Mouse (Mus musculus) midbrain, embryonic 12.5 days (tissue): Measurements from ENCODE around the gene Selenbp1. TPM values are rescaled to one million over a fixed set of nuclear protein-coding genes. Genes with fewer than 3 reads are reported as not detected.
"Not testable (repeated sequence)": the region's sequence is repeated elsewhere in the genome, so short reads cannot be mapped to it uniquely, and the experiment has no call there.

Experiments used
- ATAC-seq: fragments of 200-750 bp; cut with Nextera tagmentation; 2 replicates; pipeline ENCODE4 v1.8.0; 2017; ENCODE audit warnings: low read depth, moderate TSS enrichment, moderate library complexity; ENCODE audit not compliant: low FRiP score
- H3K27ac ChIP-seq: fragments of 300-500 bp; sonication (generic); replicated peaks from 2 replicates; pipeline ENCODE4 v1.5.1; 2016; ENCODE audit warnings: mild to moderate bottlenecking
- H3K27me3 ChIP-seq: fragments of 300-500 bp; sonication (generic); 2 replicates; pipeline ENCODE4 v1.6.1; 2016; ENCODE audit warnings: mild to moderate bottlenecking
- H3K36me3 ChIP-seq: fragments of 300-500 bp; sonication (generic); 2 replicates; pipeline ENCODE4 v1.6.1; 2016
- H3K4me1 ChIP-seq: fragments of 300-500 bp; sonication (generic); 2 replicates; pipeline ENCODE4 v1.6.1; 2016
- H3K4me2 ChIP-seq: fragments of 300-500 bp; sonication (generic); replicated peaks from 2 replicates; pipeline ENCODE4 v1.6.1; 2016; ENCODE audit warnings: mild to moderate bottlenecking, moderate library complexity
- H3K4me3 ChIP-seq: fragments of 300-500 bp; sonication (generic); 2 replicates; pipeline ENCODE4 v1.5.1; 2016; ENCODE audit warnings: mild to moderate bottlenecking
- H3K9ac ChIP-seq: fragments of 300-500 bp; sonication (generic); replicated peaks from 2 replicates; pipeline ENCODE4 v1.6.1; 2016; ENCODE audit warnings: mild to moderate bottlenecking, moderate library complexity
- H3K9me3 ChIP-seq: fragments of 300-500 bp; sonication (generic); 2 replicates; pipeline ENCODE4 v1.6.1; 2016; ENCODE audit warnings: mild to moderate bottlenecking
- WGBS: fragments of 180-500 bp; shearing (Covaris S2); methylation state at CpG from one replicate; pipeline ENCODE4 v1.1.7; 2016; 5-methylcytosine and 5-hydroxymethylcytosine counted together
- polyA plus RNA-seq: library from polyadenylated mRNA; unstranded; fragments of >200 nt; fragmentation: Nextera tagmentation; extraction: Ambion mirVana; gene quantifications from 2 replicates; pipeline ENCODE4 v1.2.1, GENCODE M21; 2016

Selenbp1 gene
- 4.4 and 4.6 TPM in 2 replicates for polyA plus RNA-seq

DNA sequence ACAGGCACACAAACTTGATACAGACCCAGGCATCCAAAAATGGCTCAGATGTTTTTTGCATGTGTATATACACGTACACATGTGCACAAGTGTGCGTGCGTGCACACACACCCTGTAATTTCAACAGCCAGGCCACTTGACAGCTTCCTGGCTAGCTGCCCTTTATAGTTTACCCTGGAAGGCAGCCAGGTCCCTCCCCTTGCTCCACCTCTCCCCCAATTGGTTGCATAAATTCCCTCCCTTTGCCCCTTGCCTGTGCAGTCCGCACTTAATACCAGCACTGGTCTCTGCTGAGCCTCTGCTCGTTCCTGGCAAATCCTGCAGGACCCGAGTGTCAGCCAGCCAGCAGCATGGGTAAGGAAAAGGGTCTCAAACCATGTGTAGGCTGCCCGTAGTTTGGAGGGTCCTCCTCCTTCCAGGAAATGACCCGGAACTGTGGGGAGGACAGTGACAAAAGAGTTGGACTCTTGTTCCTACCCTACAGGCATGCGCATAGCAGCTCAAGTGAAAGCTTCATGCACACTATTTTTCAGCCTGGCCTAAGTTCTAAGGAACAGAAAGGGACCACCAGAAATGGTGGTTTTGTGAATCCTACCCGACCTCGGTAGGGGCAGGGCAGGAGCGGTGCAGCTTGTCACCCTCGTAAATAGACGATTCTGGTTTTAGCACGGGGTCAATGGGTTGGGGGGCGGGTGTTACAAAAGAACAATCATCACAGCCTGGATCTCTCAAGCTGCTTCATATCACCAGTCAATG lies at the start of gene Selenbp1:
Gene Selenbp1 (plus strand): TSS at position 248 of the 756 bp plus-strand sequence.
- WGBS: 42% methylated on average over 16 of the region's 16 CpGs
- ATAC-seq: peak; percentile 84
- Histone ChIP-seq H3K9me3 (no peaks in the 10 kb centered on the region), H3K4me1 (peaks cover 11% of the 10 kb centered on the region), H3K27ac (no peak within 1 kb of the TSS), H3K4me2 (peak within 1 kb of the TSS; percentile 37), H3K27me3 (no peaks in the 10 kb centered on the region), H3K36me3 (no peaks in the 10 kb centered on the region), H3K4me3 (no peak within 1 kb of the TSS), H3K9ac (no peak within 1 kb of the TSS)

DNA sequence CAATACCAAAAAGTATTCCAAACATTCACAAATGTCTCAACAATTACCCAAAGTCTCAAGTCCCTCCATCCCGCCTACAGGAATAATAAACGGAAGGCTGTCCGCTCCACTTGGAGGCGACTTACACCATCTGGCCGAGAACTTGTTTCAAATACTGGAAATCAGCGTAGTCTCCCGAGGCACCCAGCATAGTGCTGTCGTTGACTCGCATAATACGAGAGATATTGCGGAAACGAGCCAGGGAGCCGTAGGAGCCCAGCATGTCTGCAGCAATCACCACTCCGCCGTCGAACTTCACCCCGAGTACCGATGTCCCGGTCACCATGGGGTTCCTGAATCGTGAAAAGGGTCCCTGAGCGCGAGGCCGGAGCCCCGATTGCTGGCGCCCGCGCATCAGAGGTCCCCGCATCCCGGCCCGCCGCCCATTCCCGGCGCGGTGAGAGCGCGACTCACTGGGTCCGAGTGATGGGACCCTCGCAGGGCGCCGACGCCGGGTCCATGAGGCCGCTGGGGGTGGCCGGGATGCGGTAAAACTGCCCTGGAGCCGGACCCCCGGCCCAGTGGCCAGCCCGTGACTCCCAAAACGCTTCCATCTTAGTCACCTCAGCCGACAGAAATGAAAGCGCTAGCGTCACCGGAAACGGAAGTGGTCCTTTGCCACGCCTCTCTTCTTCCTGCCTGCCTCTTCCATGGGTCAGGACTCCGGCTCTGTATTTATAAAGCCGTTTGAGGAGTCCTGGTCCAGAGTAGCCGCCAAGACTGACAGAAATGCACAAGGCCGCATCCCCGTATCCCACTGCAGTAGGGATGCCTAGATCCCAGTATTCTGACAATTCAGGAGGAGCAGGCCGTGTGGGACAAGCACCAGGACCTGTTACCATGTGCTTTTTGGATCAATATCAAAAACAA lies 46.3 kb upstream of the Selenbp1 start, which contains the start of gene Psmb4:
Gene Psmb4 (minus strand): TSS at position 646 of the 909 bp plus-strand sequence.
- 0 out of 2 replicates have a peak, but pooled peaks cover 8% of the 10 kb centered on the region for H3K27me3 ChIP-seq
- H3K4me2 ChIP-seq: peak within 1 kb of the TSS; percentile 87
- H3K4me1 ChIP-seq: peaks cover 18% of the 10 kb centered on the region
- peak within 1 kb of the TSS; percentile 68 for H3K4me3 ChIP-seq
- ATAC-seq: peak; percentile 88
- peaks cover 38% of the 10 kb centered on the region for H3K36me3 ChIP-seq
- H3K27ac ChIP-seq: peak within 1 kb of the TSS; percentile 79
- H3K9me3 ChIP-seq: no peaks in the 10 kb centered on the region
- H3K9ac ChIP-seq: peak within 1 kb of the TSS; percentile 81
- 1% methylated on average over 60 of the region's 61 CpGs for WGBS

DNA sequence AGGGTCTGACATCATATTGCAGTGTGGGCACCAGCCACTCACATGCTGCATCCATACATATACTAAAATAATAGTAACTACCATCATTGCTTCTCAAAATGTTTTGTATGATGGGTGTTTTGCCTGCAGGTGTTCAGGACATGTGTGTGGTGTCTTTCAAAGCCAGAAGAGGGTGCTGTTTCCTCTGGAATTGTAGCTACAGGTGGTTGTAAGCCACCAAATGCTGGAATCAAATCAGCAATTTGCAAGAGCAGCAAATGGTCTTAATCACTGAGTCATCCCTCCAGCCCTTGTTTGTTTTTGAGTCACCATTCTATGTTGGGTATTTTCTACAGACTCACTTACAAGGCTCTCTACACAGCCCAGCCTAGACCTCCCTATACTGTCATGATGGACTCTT lies 44.3 kb upstream of the Selenbp1 start:
- Histone ChIP-seq H3K4me2 (no peak overlapping the region), H3K36me3 (peaks cover 18% of the 10 kb centered on the region), H3K4me3 (no peak overlapping the region), H3K4me1 (peaks cover 18% of the 10 kb centered on the region), H3K27ac (no peak overlapping the region), H3K9me3 (no peaks in the 10 kb centered on the region), H3K27me3 (0 out of 2 replicates have a peak, but pooled peaks cover 8% of the 10 kb centered on the region), H3K9ac (no peak overlapping the region)
- ATAC-seq: no peak

DNA sequence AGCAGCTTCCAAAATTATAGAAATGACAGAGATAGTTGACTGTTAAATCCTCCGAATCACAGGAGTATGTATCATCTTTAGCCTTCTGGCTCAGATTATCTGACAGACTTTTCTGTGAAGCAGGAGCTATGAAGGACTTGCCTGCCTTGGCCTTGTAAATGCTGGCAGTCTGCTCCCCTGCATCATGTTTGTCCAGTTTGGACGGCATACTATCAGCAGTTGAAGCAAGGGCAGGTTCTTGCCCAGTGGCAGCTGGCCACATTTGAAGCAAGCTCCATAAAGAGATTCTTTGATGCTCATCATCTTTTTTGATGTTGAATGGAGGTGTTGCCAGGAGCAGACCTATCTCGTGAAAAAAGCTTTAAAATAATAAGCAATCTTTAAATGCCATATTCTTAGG lies 38.8 kb upstream of the Selenbp1 start:
- Histone ChIP-seq H3K9me3 (no peaks in the 10 kb centered on the region), H3K27ac (no peak overlapping the region), H3K4me2 (no peak overlapping the region), H3K9ac (no peak overlapping the region), H3K36me3 (no peaks in the 10 kb centered on the region), H3K4me3 (no peak overlapping the region), H3K4me1 (no peaks in the 10 kb centered on the region), H3K27me3 (0 out of 2 replicates have a peak, but pooled peaks cover 4% of the 10 kb centered on the region)
- WGBS: 77% methylated on average over 3 of the region's 3 CpGs
- no peak for ATAC-seq

DNA sequence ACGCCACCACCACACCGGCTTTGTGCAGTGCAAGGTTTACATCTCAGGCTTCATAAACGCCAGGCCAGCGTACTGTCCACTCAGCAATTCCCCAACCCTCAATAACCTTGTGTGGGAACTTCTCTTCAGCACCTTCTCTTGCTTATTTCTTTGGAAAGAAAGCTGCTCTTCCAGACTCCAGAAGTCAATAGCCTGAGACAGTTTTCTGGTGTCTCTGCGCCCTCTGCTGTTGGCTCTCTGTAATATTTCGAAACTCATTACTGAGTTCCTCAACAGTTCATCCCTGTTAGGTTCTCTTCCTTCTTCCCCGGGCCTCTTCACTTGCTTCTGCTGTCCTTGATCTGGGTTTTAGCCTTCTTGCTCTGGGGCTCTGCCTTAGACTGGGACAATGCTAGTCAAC lies 30.1 kb upstream of the Selenbp1 start:
- Histone ChIP-seq H3K36me3 (no peaks in the 10 kb centered on the region), H3K4me1 (no peaks in the 10 kb centered on the region), H3K4me3 (no peak overlapping the region), H3K27ac (no peak overlapping the region), H3K9ac (no peak overlapping the region), H3K4me2 (no peak overlapping the region), H3K9me3 (no peaks in the 10 kb centered on the region), H3K27me3 (no peaks in the 10 kb centered on the region)
- ATAC-seq: no peak
- 24% methylated on average over 7 of the region's 7 CpGs for WGBS

DNA sequence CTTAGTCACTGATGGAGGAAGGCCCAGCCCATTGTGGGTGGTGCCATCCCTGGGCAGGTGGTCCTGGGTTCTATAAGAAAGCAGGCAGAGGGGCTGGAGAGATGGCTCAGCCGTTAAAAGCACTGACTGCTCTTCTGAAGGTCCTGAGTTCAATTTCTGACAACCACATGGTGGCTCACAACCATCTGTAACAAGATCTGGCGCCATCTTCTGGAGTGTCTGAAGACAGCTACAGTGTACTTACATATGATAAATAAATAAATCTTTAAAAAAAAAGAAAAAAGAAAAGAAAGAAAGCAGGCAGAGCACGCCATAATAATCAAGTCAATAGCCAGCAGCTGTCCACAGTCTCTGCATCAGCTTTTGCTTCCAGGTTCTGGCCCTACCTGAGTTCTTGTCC lies 28.1 kb upstream of the Selenbp1 start:
- H3K4me3 ChIP-seq, H3K4me1 ChIP-seq, H3K9me3 ChIP-seq, ATAC-seq, H3K9ac ChIP-seq, H3K4me2 ChIP-seq, H3K27me3 ChIP-seq, H3K36me3 ChIP-seq, H3K27ac ChIP-seq: not testable (repeated sequence)
- WGBS: 59% methylated on average over 3 of the region's 3 CpGs

DNA sequence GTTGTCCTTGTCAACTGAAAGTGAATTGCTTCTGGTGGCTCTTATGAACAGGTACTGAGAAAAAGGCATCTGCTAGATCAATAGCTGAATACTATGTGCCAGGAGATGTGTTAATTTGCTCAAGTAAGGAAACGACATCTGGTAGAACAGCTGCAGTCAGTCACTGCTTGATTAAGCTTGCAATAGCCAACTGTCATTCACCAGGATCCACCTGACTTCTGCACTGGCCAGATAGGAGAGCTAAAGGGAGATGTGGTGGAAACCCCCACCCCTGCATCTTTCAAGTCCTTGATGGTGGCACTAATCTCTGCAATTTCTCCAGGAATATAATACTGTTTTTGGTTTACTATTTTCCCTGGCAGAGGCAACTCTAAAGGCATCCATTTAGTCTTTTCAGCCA lies 26.4 kb upstream of the Selenbp1 start:
- no peak overlapping the region for H3K4me2 ChIP-seq
- 53% methylated on average over 1 of the region's 1 CpGs for WGBS
- H3K9ac ChIP-seq: no peak overlapping the region
- no peaks in the 10 kb centered on the region for H3K9me3 ChIP-seq
- no peak overlapping the region for H3K27ac ChIP-seq
- no peaks in the 10 kb centered on the region for H3K4me1 ChIP-seq
- no peaks in the 10 kb centered on the region for H3K27me3 ChIP-seq
- H3K36me3 ChIP-seq: no peaks in the 10 kb centered on the region
- H3K4me3 ChIP-seq: no peak overlapping the region
- ATAC-seq: no peak

DNA sequence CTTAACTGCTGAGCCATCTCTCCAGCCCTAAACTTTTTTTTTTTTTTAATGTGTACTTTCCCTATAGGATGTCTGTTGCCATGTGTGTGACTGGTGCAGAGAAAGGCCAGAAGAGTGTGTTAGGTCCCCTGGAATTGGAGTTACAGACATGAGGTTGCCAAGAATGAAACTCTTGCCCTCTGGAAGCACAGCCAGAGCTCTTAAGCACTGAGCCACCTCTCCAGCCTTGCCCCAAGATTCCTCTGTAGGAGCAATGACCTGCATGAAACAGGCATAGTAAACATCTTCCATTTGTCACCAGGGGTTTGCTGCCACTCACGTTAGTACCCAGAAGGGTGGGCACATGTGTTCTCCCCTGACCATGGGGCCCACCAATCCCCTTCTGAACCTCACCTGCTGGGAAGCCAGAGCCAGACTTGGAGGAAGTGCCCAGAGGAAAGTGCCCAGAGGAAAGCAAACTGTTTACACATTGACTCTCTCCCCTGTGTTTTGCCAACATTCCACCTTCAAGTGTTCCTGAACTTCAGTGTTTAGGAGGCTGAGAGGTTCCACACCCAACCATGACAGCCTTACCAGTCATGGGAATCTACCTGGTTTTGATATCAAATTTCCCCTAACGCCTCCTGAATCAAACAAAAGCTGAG lies 21.7 kb upstream of the Selenbp1 start:
- Histone ChIP-seq H3K27me3 (no peaks in the 10 kb centered on the region), H3K36me3 (no peaks in the 10 kb centered on the region), H3K27ac (no peak overlapping the region), H3K9me3 (no peaks in the 10 kb centered on the region), H3K9ac (no peak overlapping the region), H3K4me1 (no peaks in the 10 kb centered on the region), H3K4me2 (no peak overlapping the region), H3K4me3 (no peak overlapping the region)
- 70% methylated on average over 2 of the region's 2 CpGs for WGBS
- no peak for ATAC-seq

DNA sequence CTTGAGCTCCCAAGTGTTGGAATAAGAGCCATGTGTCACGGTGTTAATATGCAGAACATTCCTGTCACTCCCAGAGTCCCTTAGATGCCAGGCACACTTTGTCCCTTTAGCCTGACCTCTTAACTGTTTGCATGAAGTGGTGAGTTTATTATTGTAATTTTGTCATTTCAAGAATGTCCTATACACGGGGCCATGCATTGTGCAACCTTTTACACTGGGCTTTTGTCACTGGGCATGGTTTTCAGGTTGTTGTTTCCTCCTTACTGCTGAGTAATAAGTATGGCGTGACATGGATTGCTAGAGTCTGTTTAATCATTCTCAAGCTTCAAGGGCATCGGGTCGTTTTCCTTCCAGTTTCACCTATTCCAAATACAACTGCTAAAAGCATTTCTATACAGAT lies 19.1 kb upstream of the Selenbp1 start:
- Histone ChIP-seq H3K36me3 (no peaks in the 10 kb centered on the region), H3K9ac (no peak overlapping the region), H3K4me3 (no peak overlapping the region), H3K4me1 (peaks cover 6% of the 10 kb centered on the region), H3K9me3 (no peaks in the 10 kb centered on the region), H3K4me2 (no peak overlapping the region), H3K27me3 (no peaks in the 10 kb centered on the region), H3K27ac (no peak overlapping the region)
- no peak for ATAC-seq
- WGBS: 79% methylated on average over 5 of the region's 5 CpGs

DNA sequence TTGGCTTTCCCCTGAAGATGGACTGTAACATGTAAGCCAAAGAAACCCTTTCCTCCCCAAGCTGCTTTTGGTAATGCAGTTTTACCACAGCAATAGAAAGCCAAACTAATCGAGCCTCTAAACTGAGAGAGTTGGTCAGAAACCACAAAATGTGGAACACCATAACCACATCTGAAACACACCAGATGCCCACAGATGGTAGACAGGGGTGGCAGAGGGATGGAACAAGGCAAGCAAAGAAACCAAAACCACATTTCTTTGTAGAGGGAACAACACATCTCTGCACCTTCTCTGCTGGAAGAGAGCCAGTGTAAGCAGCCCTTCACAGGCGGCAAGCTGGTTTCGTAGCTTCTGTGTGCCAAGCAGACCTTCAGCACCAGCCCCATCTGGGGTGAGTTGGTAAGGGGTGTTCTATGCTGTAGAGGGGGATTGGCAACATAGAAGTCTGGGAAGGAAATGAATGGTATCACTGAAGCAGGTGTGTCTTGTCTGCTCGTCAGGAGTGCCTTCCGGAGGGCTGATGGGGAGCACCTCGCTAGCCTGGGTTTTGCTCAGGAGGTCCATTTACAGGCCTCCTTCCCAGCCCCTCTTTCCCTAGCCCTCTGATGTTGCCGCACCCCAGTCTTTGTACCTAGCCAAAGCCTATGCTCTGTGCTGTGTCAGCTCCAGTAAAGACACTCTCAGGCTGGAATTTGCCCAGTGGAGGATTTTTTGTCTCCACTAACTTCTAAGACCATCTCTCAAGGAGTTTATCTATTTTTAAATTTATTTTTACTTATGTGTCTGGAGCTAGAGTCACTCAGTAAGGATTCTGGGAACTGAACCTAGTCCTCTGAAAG lies 16.7 kb upstream of the Selenbp1 start:
- Histone ChIP-seq H3K27ac (no peak overlapping the region), H3K27me3 (no peaks in the 10 kb centered on the region), H3K4me1 (peaks cover 6% of the 10 kb centered on the region), H3K9ac (no peak overlapping the region), H3K36me3 (no peaks in the 10 kb centered on the region), H3K9me3 (no peaks in the 10 kb centered on the region), H3K4me3 (no peak overlapping the region), H3K4me2 (no peak overlapping the region)
- WGBS: 87% methylated on average over 7 of the region's 7 CpGs
- ATAC-seq: no peak

DNA sequence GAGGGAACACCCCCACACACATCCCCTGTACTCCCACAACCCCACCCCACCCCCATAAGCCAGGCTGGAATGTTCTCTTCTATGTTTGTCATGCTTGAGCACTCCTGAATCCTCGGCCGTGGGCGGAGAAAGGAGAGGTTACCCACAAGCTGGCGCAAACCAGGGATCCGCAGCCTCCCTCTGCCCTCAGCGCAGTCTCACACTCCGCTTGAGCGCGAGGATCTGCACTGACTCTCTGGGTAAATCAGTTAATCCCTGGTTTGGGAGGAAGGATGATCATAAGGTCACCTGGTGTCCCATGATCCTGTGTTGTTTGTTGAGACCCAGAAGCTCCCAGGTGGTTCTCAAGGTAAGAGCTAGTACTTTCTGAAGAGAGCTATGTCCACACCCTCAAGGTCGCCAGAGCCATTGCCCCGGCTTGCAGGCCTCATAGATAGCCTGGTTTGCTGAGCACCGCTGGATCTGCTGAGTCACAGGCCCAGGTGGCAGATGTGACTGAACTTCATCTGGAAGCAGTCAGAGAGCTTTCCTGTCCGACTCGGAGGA lies 15.0 kb upstream of the Selenbp1 start:
- H3K36me3 ChIP-seq: no peaks in the 10 kb centered on the region
- 44% methylated on average over 14 of the region's 14 CpGs for WGBS
- peaks cover 6% of the 10 kb centered on the region for H3K4me1 ChIP-seq
- no peaks in the 10 kb centered on the region for H3K27me3 ChIP-seq
- no peak overlapping the region for H3K4me3 ChIP-seq
- no peak overlapping the region for H3K4me2 ChIP-seq
- H3K9ac ChIP-seq: no peak overlapping the region
- no peaks in the 10 kb centered on the region for H3K9me3 ChIP-seq
- no peak overlapping the region for H3K27ac ChIP-seq
- no peak for ATAC-seq
